Mouse (Mus musculus): ENCODE data around the gene Mrpl16. TPM values are rescaled to one million over a fixed set of nuclear protein-coding genes. Genes with fewer than 3 reads are reported as not detected.

The Mrpl16 gene
- polyA plus RNA-seq, 1 experiment: 41.1 TPM

- no peak for DNase-seq (ENCODE audit: extremely low spot score in 1 of 2, low spot score in 1 of 2)
Measured at GRCm38 (mm10) chr19:11800531-11801315, 30.5 kb downstream of the Mrpl16 start.

DNA sequence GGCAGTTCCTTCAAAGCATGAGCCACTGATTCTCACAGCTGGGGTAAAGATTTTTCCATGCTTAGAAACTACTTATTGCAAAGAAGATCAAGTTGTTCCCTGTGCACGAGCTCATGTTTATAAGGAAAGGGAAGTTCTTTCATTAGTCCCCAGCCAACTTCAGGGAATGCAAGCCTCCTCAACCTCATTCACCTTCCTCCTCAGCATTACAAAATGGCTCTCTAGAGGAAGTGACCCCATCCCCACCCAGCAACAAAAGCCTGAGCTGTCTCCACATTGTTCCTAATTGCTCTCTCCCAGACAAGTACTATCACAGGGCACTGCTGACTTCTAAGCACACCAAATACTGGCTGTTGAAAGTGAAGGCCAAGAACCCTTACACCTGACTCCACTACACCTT lies 34.2 kb downstream of the Mrpl16 start:
- DNase-seq (ENCODE audit: extremely low spot score in 1 of 2, low spot score in 1 of 2): no peak

GRCm38 (mm10) chr19:11807251-11807650 lies 37.1 kb downstream of the Mrpl16 start:
- no peak for DNase-seq (ENCODE audit: extremely low spot score in 1 of 2, low spot score in 1 of 2)

GRCm38 (mm10) chr19:11807822-11808221 lies 37.6 kb downstream of the Mrpl16 start:
- no peak for DNase-seq (ENCODE audit: extremely low spot score in 1 of 2, low spot score in 1 of 2)

GRCm38 (mm10) chr19:11808452-11808851 lies 38.3 kb downstream of the Mrpl16 start:
- no peak for DNase-seq (ENCODE audit: extremely low spot score in 1 of 2, low spot score in 1 of 2)

- no peak for DNase-seq (ENCODE audit: extremely low spot score in 1 of 2, low spot score in 1 of 2)
Measured at GRCm38 (mm10) chr19:11810003-11810758, 40.0 kb downstream of the Mrpl16 start.

GRCm38 (mm10) chr19:11810856-11811255 lies 40.7 kb downstream of the Mrpl16 start:
- no peak for DNase-seq (ENCODE audit: extremely low spot score in 1 of 2, low spot score in 1 of 2)

DNA sequence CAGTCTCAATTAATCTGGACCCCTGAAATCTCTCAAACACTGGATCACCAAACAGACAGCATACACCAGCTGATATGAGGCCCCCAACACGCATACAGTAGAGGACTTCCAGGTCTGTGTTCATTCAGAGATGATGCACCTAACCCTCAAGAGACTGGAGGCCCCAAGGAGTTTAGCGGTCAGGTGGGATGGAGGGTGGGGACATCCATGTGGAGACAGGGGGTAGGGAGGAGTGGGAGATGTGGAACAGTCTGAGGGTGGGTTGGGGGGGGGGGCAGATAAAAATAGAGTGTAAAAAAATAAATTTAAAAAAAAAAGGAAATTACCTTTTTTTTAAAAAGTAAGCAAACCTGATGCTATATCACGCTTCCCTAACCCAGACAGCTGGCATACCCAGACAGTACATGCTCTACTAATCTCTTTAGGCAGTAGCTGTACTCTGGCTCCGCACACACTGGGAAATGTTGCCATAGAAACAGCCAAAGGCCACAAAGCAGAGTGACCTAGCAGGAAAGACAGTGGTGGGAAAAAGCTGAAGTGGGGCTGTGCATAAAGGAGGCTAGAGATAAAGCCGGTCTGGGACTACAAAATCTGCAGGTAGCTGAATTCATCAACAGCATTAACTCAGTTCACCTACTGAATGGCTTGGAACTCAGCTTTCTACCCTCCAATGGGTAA lies 41.6 kb downstream of the Mrpl16 start:
- no peak for DNase-seq (ENCODE audit: extremely low spot score in 1 of 2, low spot score in 1 of 2)

- DNase-seq (ENCODE audit: extremely low spot score in 1 of 2, low spot score in 1 of 2): no peak
Measured at GRCm38 (mm10) chr19:11813136-11813535, 42.9 kb downstream of the Mrpl16 start.

GRCm38 (mm10) chr19:11813649-11814048 lies 43.5 kb downstream of the Mrpl16 start:
- DNase-seq (ENCODE audit: extremely low spot score in 1 of 2, low spot score in 1 of 2): no peak

DNA sequence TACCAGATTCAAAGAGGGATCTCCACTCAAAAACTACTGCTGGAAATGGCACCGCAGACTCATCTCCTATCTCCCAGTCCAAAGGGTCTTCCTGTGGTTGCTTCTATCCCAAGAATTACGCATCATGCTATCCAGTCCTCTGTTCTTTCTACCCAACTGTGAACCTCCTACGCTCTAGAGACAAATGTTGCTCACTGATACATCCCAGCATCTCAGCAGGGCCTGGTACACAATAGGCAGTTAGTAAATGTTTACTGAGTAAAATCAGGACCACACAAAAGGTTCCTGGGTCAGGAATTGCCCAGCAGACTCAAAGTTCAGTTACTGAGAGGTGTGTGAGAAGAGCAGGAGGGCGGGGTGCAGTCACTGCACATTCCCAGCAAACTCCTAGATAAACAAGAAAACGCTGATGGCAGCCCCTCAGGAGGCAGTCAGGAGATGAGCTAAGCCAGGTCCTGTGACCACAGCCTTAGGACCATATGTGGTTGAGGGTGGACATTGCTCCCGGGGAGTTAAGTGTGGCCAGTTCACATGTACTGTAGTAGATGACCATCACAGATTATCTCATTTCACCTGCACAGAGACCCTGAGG lies 44.6 kb downstream of the Mrpl16 start:
- no peak for DNase-seq (ENCODE audit: extremely low spot score in 1 of 2, low spot score in 1 of 2)

DNA sequence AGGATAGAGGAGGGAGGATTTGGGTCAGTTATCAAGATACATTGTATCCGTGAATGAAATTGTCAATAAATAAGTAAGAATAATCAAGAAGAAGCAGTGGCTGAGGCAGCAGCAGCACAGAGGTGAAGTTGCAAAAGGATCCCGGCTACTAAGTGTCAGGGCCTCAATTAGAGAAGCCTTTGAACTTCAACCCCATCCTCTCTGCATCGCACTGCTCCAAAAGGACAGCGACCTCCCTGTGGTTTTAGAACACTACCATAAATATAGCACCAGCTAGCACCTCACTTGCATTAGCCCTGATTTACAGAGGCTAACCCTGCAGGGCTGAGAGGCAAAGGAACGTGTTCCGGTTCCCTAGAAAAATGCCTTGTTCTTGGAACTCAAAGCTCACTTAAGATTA lies 46.5 kb downstream of the Mrpl16 start:
- no peak for DNase-seq (ENCODE audit: extremely low spot score in 1 of 2, low spot score in 1 of 2)

DNA sequence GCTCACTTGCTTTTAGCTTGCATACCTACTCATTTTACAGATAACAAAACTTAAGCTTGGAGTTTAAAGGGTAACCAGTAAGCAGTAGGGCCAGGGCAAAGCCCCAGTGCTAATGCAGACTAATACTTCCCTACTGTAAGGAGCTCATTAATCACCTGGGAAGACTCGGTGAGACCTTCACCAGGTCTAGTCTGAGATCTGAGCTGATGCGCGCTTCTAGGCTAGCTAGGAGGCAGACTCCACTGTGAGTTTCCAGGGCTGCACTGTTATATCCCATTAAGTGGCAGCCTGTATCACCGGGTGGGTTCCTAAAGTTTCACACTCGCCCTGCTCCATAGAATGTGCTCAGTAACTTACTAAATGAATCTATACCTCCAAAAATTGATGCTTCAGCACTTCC lies 47.4 kb downstream of the Mrpl16 start:
- no peak for DNase-seq (ENCODE audit: extremely low spot score in 1 of 2, low spot score in 1 of 2)

DNA sequence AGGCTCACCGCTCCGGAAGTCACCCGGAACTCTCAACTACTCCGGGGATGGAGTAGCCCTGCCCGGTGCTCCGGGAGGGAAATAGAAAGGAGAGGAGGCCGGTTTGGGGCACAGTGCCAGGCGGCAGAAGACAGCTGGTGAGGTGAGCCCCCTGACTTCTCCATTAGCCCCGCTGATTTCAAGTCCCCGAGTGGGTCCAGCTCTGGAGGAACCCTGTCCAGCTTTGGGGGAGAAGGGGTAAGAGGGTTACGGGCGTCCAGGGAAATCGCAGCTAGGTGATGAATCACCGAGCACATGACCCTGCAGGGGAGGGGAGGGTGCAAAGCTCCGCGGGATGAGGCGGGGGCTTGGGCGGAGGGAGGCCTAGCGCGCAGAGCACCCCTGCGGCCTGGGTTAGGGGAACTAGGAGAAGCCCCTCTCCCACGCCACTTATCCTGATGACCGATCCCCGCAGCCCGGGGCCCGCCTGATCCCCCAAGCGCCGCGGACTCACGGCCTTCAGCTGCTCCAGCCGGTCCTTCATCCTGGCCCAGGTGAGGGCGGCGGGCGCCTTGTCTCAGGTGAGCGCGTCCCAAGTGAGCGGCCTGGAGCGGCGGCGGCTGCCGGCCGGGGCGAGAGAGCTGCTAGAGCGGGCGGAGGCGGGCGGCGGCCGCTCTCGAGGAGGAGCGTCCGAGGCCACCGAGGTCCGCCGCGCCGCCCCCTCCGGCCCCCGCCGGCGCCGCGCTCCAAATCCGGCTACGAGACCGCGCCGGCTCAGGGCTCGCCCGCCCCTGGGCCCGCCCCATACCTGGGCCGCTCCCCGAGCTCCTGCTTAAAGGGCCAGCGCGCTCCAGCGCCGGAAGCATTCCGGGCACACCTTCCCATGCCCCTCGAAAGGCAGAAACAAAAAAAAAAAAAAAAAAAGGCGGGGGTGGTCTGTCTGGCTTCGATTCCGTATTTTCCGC lies 48.3 kb downstream of the Mrpl16 start:
- DNase-seq (ENCODE audit: extremely low spot score in 1 of 2, low spot score in 1 of 2): peak in 1 of 2 experiments; percentile 44

DNA sequence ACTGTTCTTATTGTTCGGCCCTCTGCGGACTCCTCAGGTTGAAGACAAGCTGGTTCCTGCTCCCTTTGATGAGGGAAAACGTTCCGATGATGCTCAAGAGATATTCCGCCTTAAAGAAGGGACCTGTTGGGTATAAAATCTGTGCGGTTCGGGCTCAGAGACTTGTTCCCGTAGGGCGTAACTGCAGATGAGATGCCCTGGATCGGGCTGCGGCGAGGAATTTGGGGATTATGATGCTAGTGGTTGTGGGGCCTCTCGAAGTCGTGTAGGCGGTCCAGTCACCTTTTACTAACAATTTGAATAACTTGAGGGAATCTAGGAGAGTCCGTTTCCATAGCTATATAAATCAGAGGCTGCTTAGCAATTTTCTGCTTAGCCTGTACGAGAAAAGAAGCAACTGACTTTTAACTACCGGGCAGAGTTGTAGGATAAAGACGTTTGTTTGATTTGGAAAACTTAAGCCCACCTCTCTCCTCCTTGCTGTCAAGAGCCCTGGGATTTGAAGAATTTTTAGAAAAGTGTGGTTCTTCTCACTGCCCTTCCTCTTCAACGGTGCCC lies 49.0 kb downstream of the Mrpl16 start, which contains the start of gene Stx3:
TSS of gene Stx3 (minus strand) at position 261 of the 558 bp plus-strand sequence.
- DNase-seq (ENCODE audit: extremely low spot score in 1 of 2, low spot score in 1 of 2): peak in 1 of 2 experiments; percentile 13

DNA sequence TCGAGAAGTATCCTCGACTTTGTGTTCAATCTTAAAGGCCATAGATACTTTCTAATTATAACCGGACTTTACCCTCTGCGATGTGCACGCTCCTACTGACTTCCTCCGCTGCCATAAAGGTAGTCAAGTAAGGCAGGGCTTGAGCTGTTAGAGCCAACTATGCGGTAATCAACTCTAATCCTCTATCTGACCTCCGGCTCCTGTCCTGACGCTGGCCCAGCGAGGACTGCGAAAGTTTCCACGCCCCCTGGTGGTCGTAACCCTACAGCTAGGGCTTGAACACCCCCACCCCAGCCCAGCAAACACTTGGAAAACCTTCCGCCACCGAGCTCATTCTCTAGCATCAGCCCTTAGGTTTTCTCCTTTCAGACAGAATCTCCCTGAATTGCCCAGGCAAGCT lies 49.6 kb downstream of the Mrpl16 start:
- peak in 1 of 2 experiments; percentile 59 for DNase-seq (ENCODE audit: extremely low spot score in 1 of 2, low spot score in 1 of 2)

GRCm38 (mm10) chr19:11820211-11820610 lies 50.0 kb downstream of the Mrpl16 start:
- no peak for DNase-seq (ENCODE audit: extremely low spot score in 1 of 2, low spot score in 1 of 2)

DNA sequence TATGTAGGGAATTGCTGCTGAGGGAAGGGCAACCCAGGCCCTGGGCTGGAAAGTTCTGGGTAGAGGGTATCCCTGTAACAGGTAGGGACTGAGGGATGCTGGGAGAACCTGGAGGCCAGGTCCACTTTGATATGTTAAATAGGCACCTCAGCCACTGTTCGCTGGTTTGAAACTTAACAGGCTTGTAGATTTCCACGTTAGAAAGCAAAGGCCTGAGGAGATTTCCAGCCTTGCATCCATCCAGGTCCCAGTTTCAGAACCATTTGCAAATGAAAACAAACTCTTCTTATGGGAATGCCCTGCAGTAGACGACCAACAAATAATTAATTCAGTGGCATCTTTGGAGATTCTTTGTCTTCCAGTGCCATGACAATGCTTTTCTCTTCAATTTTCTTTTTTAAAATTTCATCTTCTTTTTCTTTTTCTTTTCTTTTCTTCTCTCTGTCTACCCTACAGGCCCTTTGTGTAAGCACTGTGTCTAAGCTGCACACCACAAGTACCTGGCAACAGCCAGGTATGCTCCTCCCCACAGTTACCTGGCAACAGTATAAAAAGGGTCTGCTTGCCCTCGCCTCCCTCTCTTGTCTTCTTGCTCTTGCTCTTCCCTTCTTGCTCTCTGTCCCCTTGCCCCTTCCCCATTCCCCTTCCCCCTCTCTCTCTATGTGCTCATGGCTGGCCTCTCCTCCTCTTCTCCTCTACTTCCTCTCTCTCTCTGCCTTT lies 53.3 kb downstream of the Mrpl16 start:
- DNase-seq (ENCODE audit: extremely low spot score in 1 of 2, low spot score in 1 of 2): no peak

All from frontal cortex, adult 2 months (tissue).